ENCODE assay signal across 7 mouse cellular contexts in genomic region chr6:86364442-86365141, GRCm38 (mm10). TPM values are rescaled to one million over a fixed set of nuclear protein-coding genes. Genes with fewer than 3 reads are reported as not detected.
DNase-seq lines count a peak whose midpoint lies in the region; ATAC-seq and TF ChIP-seq lines count a peak whose summit lies in the region.

No protein-coding gene starts in this region.

- peaks cover 6% of the 10 kb centered on the region; the same call in 1 of the 2 replicates for H3K36me3 ChIP-seq in intestine, postnatal 0 days (ENCODE audit: control insufficient read depth, insufficient read depth)
- no peaks in the 10 kb centered on the region for H3K36me3 ChIP-seq in midbrain, embryonic 11.5 days (ENCODE audit: control insufficient read depth, insufficient read depth, low read length)

- peak overlapping the region; percentile 54 for H3K9ac ChIP-seq in intestine, postnatal 0 days (ENCODE audit: low read depth, low read length)
- H3K9ac ChIP-seq in midbrain, embryonic 11.5 days (ENCODE audit: low read length): peak overlapping the region; percentile 68

- H3K4me2 ChIP-seq in intestine, postnatal 0 days (replicated peaks; ENCODE audit: low read depth): peak overlapping the region; percentile 98
- H3K4me2 ChIP-seq in midbrain, embryonic 11.5 days: peak overlapping the region; percentile 84

- intact Hi-C loops in left cerebral cortex, postnatal 4 days (cut with DNase I): loop anchor here (2.0 to 10.0 kb wide), 2 partner anchors 236 to 340 kb away; partner anchors contain the start of gene Add2

- H3K4me1 ChIP-seq in intestine, postnatal 0 days (replicated peaks; ENCODE audit: control insufficient read depth, insufficient read depth, low read length): no peaks in the 10 kb centered on the region
- H3K4me1 ChIP-seq in midbrain, embryonic 11.5 days (ENCODE audit: control insufficient read depth, insufficient read depth, low read length): peaks cover 12% of the 10 kb centered on the region

- DNase-seq in adrenal gland, postnatal 10 days: peak; percentile 84
- peak; percentile 82 for DNase-seq in embryo, embryonic 9.5 days (ENCODE audit: extremely low spot score)
- DNase-seq in left cerebral cortex, postnatal 4 days: peak; percentile 81
- peak; percentile 97 for DNase-seq in midbrain, embryonic 11.5 days (ENCODE audit: low spot score, missing footprints)
- DNase-seq in skeletal muscle tissue, adult 2 months (ENCODE audit: low read depth, low spot score): peak; percentile 67

- no peak overlapping the region for H3K27ac ChIP-seq in intestine, postnatal 0 days (ENCODE audit: low read depth, low read length)
- no peak overlapping the region; the same call in 1 of the 2 replicates for H3K27ac ChIP-seq in midbrain, embryonic 11.5 days (ENCODE audit: low read depth, low read length)

- no peaks in the 10 kb centered on the region for H3K27me3 ChIP-seq in intestine, postnatal 0 days (replicated peaks; ENCODE audit: control insufficient read depth, insufficient read depth, low read length)
- H3K27me3 ChIP-seq in midbrain, embryonic 11.5 days (ENCODE audit: control insufficient read depth, insufficient read depth, low read length): no peaks in the 10 kb centered on the region

- no peaks in the 10 kb centered on the region for H3K9me3 ChIP-seq in intestine, postnatal 0 days (ENCODE audit: control insufficient read depth)
- no peaks in the 10 kb centered on the region for H3K9me3 ChIP-seq in midbrain, embryonic 11.5 days (ENCODE audit: control insufficient read depth, low read length)

- peak overlapping the region; percentile 58 for H3K4me3 ChIP-seq in intestine, postnatal 0 days (ENCODE audit: low read depth, low read length)
- peak overlapping the region; percentile 65 for H3K4me3 ChIP-seq in midbrain, embryonic 11.5 days (ENCODE audit: low read depth, low read length)

- ATAC-seq in granulocyte monocyte progenitor cell, adult 5-6 weeks (replicated peaks; ENCODE audit: poor library complexity, severe bottlenecking): peak; percentile 53
- ATAC-seq in intestine, postnatal 0 days: no peak; the same call in 1 of the 2 replicates
- peak; percentile 52 for ATAC-seq in midbrain, embryonic 11.5 days (ENCODE audit: low FRiP score)

- under 1% methylated on average over 17 of the region's 17 CpGs for WGBS in intestine, postnatal 0 days
- WGBS in midbrain, embryonic 11.5 days: 5% methylated on average over 17 of the region's 17 CpGs

- TF ChIP-seq CTCF in intestine, postnatal 0 days (IDR thresholded peaks at IDR 0.05; ENCODE audit: low read depth): peak; percentile 96

RNA-seq across cellular contexts. Expression of gene Fam136a, which starts 0.9 kb away (rescaled TPM):
- total RNA-seq in adrenal gland, postnatal 10 days (2021): 10 to 100 TPM; 75.1 to 80.4 TPM
- total RNA-seq in granulocyte monocyte progenitor cell, adult 5-6 weeks (2014; fragmentation: Nextera tagmentation): 46.3 and 51.5 TPM in 2 replicates
- total RNA-seq in granulocyte monocyte progenitor cell, adult 5-6 weeks (2017): 82.6 and 95.9 TPM in 2 replicates
- 64.8 and 65.8 TPM in 2 replicates for polyA plus RNA-seq in intestine, postnatal 0 days (2015; fragmentation: Nextera tagmentation; extraction: Ambion mirVana)
- 10 to 100 TPM; 45.4 to 50.4 TPM for total RNA-seq in left cerebral cortex, postnatal 4 days (2021)
- polyA plus RNA-seq in midbrain, embryonic 11.5 days (2014; fragmentation: Nextera tagmentation; extraction: Ambion mirVana): 147 and 152 TPM in 2 replicates

RNA-seq across cellular contexts. Expression of gene Snrpg, which starts 6.5 kb away (rescaled TPM):
- total RNA-seq in adrenal gland, postnatal 10 days (2021): 100 to 1,000 TPM; 222 to 235 TPM
- 687 and 692 TPM in 2 replicates for total RNA-seq in granulocyte monocyte progenitor cell, adult 5-6 weeks (2014; fragmentation: Nextera tagmentation)
- 44.9 and 50.5 TPM in 2 replicates for total RNA-seq in granulocyte monocyte progenitor cell, adult 5-6 weeks (2017)
- 196 and 204 TPM in 2 replicates for polyA plus RNA-seq in intestine, postnatal 0 days (2015; fragmentation: Nextera tagmentation; extraction: Ambion mirVana)
- total RNA-seq in left cerebral cortex, postnatal 4 days (2021): 100 to 1,000 TPM; 120 to 152 TPM
- 658 and 748 TPM in 2 replicates for polyA plus RNA-seq in midbrain, embryonic 11.5 days (2014; fragmentation: Nextera tagmentation; extraction: Ambion mirVana)

RNA-seq across cellular contexts. Expression of gene Pcyox1, which starts 32.4 kb away (rescaled TPM):
- total RNA-seq in adrenal gland, postnatal 10 days (2021): 100 to 1,000 TPM; 149 to 167 TPM
- total RNA-seq in granulocyte monocyte progenitor cell, adult 5-6 weeks (2014; fragmentation: Nextera tagmentation): 31.1 and 35.7 TPM in 2 replicates
- total RNA-seq in granulocyte monocyte progenitor cell, adult 5-6 weeks (2017): 64.2 and 87.9 TPM in 2 replicates
- 37.8 and 41.0 TPM in 2 replicates for polyA plus RNA-seq in intestine, postnatal 0 days (2015; fragmentation: Nextera tagmentation; extraction: Ambion mirVana)
- 100 to 1,000 TPM; 105 to 113 TPM for total RNA-seq in left cerebral cortex, postnatal 4 days (2021)
- 107 and 119 TPM in 2 replicates for polyA plus RNA-seq in midbrain, embryonic 11.5 days (2014; fragmentation: Nextera tagmentation; extraction: Ambion mirVana)

RNA-seq across cellular contexts. Expression of gene Tia1, which starts 39.4 kb away (rescaled TPM):
- 10 to 100 TPM; 43.8 to 86.4 TPM for total RNA-seq in adrenal gland, postnatal 10 days (2021)
- 89.9 and 109 TPM in 2 replicates for total RNA-seq in granulocyte monocyte progenitor cell, adult 5-6 weeks (2014; fragmentation: Nextera tagmentation)
- 77.5 and 97.1 TPM in 2 replicates for total RNA-seq in granulocyte monocyte progenitor cell, adult 5-6 weeks (2017)
- polyA plus RNA-seq in intestine, postnatal 0 days (2015; fragmentation: Nextera tagmentation; extraction: Ambion mirVana): 33.0 and 35.7 TPM in 2 replicates
- 100 to 1,000 TPM; 192 TPM for total RNA-seq in left cerebral cortex, postnatal 4 days (2021)
- 241 and 255 TPM in 2 replicates for polyA plus RNA-seq in midbrain, embryonic 11.5 days (2014; fragmentation: Nextera tagmentation; extraction: Ambion mirVana)
